In genomic region chr2:27009714-27010244, GRCm38 (mm10) we compare ENCODE assay signal across 8 mouse cellular contexts. TPM values are rescaled to one million over a fixed set of nuclear protein-coding genes. Genes with fewer than 3 reads are reported as not detected.
DNase-seq lines count a peak whose midpoint lies in the region; ATAC-seq and TF ChIP-seq lines count a peak whose summit lies in the region.

TSS of gene Cacfd1 (plus strand) at chr2:27009926.

- peak; percentile 78 for ATAC-seq in G1E (ENCODE audit: extremely low read depth, insufficient number of reproducible peaks, low FRiP score, poor library complexity, severe bottlenecking)
- peak; percentile 97 for ATAC-seq in forebrain, postnatal 0 days
- ATAC-seq in lung, embryonic 16.5 days (ENCODE audit: low read depth), result peak; percentile 98

- H3K4me3 ChIP-seq in G1E (ENCODE audit: low read depth, low read length), result peak within 1 kb of the TSS; percentile 91
- peak within 1 kb of the TSS; percentile 77 for H3K4me3 ChIP-seq in forebrain, postnatal 0 days (ENCODE audit: low read depth, low read length)
- peak within 1 kb of the TSS; percentile 92 for H3K4me3 ChIP-seq in lung, embryonic 16.5 days (ENCODE audit: low read length)

- under 1% methylated on average over 40 of the region's 43 CpGs for WGBS in forebrain, postnatal 0 days
- WGBS in lung, embryonic 16.5 days, result under 1% methylated on average over 43 of the region's 43 CpGs

- H3K9ac ChIP-seq in forebrain, postnatal 0 days, result peak within 1 kb of the TSS; percentile 85
- H3K9ac ChIP-seq in lung, embryonic 16.5 days (ENCODE audit: low read length), result peak within 1 kb of the TSS; percentile 97

- DNase-seq in G1E (ENCODE audit: low spot score), result peak; percentile 89
- peak; percentile 88 to 90 for DNase-seq in cerebellum, adult 18-20 months
- peak; percentile 94 for DNase-seq in forebrain, postnatal 0 days
- DNase-seq in heart, postnatal 4 days, result peak; percentile 90
- DNase-seq in layer of hippocampus, adult 8-10 months (ENCODE audit: low spot score in 2 of 2), result peak; percentile 68 to 73
- DNase-seq in ovary, postnatal 10 days (ENCODE audit: low spot score), result peak; percentile 65
- DNase-seq in thymus, postnatal 10 days (ENCODE audit: low spot score in 2 of 2), result peak; percentile 89

- H3K36me3 ChIP-seq in G1E (replicated peaks), result peaks cover 26% of the 10 kb centered on the region
- H3K36me3 ChIP-seq in forebrain, postnatal 0 days (ENCODE audit: insufficient read depth), result peaks cover 10% of the 10 kb centered on the region
- peaks cover 9% of the 10 kb centered on the region for H3K36me3 ChIP-seq in lung, embryonic 16.5 days (ENCODE audit: control insufficient read depth, insufficient read depth, low read length)

- peaks cover 35% of the 10 kb centered on the region for H3K4me1 ChIP-seq in G1E (ENCODE audit: insufficient read depth, low read depth, low read length)
- H3K4me1 ChIP-seq in forebrain, postnatal 0 days (ENCODE audit: insufficient read depth), result peaks cover 18% of the 10 kb centered on the region
- H3K4me1 ChIP-seq in lung, embryonic 16.5 days (replicated peaks; ENCODE audit: control insufficient read depth, insufficient read depth, low read length), result peaks cover 17% of the 10 kb centered on the region

- peak within 1 kb of the TSS; percentile 86 for H3K4me2 ChIP-seq in forebrain, postnatal 0 days (ENCODE audit: low read depth)
- H3K4me2 ChIP-seq in lung, embryonic 16.5 days (ENCODE audit: low read depth, low read length), result peak within 1 kb of the TSS; percentile 74

- H3K9me3 ChIP-seq in G1E (replicated peaks), result no peaks in the 10 kb centered on the region
- no peaks in the 10 kb centered on the region for H3K9me3 ChIP-seq in forebrain, postnatal 0 days (ENCODE audit: low read length)
- H3K9me3 ChIP-seq in lung, embryonic 16.5 days (ENCODE audit: control insufficient read depth, low read length), result no peaks in the 10 kb centered on the region

- no peak for TF ChIP-seq CTCF in G1E (IDR thresholded peaks at IDR 0.05; ENCODE audit: low read depth, low read length)
- TF ChIP-seq CTCF in forebrain, postnatal 0 days (IDR thresholded peaks at IDR 0.05; ENCODE audit: low read depth), result peak; percentile 28; the same call in 1 of the 2 replicates

- peak within 1 kb of the TSS; percentile 81 for H3K27ac ChIP-seq in forebrain, postnatal 0 days (ENCODE audit: low read depth, low read length)
- peak within 1 kb of the TSS; percentile 85 for H3K27ac ChIP-seq in lung, embryonic 16.5 days (ENCODE audit: low read length)

- H3K27me3 ChIP-seq in G1E (ENCODE audit: insufficient read depth, low read length), result peaks cover 24% of the 10 kb centered on the region
- no peaks in the 10 kb centered on the region for H3K27me3 ChIP-seq in forebrain, postnatal 0 days (ENCODE audit: insufficient read depth, low read length)
- H3K27me3 ChIP-seq in lung, embryonic 16.5 days (ENCODE audit: control insufficient read depth, insufficient read depth, low read depth, low read length), result no peaks in the 10 kb centered on the region

RNA-seq across cellular contexts. Expression of gene Cacfd1, which starts in this region (rescaled TPM):
- total RNA-seq in G1E (2014; fragmentation: Nextera tagmentation), result 13.8 and 20.8 TPM in 2 replicates
- 9.5 and 15.8 TPM in 2 replicates for total RNA-seq in G1E (2017)
- polyA plus RNA-seq in G1E (2012), result 7.4 and 8.9 TPM in 2 replicates
- 42.7 and 48.5 TPM in 2 replicates for total RNA-seq in forebrain, postnatal 0 days (2014; rRNA removed)
- 69.6 and 96.3 TPM in 2 replicates for polyA plus RNA-seq in forebrain, postnatal 0 days (2015; fragmentation: Nextera tagmentation; extraction: Ambion mirVana)
- 10 to 100 TPM; 28.0 to 29.7 TPM for total RNA-seq in heart, postnatal 4 days (2021)
- total RNA-seq in layer of hippocampus, adult 8-10 months (2022), result 10 to 100 TPM; 40.2 to 46.8 (median 42.0) TPM
- 52.3 and 57.1 TPM in 2 replicates for polyA plus RNA-seq in lung, embryonic 16.5 days (2015; fragmentation: Nextera tagmentation; extraction: Ambion mirVana)

Comparison
In these comparisons a context has a peak if more than half of its experiments do, and no peak if none do; other contexts are left out.
1. Peak in every context shown above with its lines: DNase-seq, ATAC-seq, H3K4me3 ChIP-seq and H3K27ac ChIP-seq.